Mouse (Mus musculus) heart, postnatal 10 days (tissue): ENCODE measurements at regions not wholly inside any gene's neighbourhood (a gene's known extent, or its start where the extent isn't known, plus 50 kb on each side); places are given as distances from the start of the nearest gene placed in this dataset.
A peak's percentile ranks its signal among the peaks of the same experiment; 100 is the strongest.

Experiments
- DNase-seq, 2 experiments: peaks; one replicate each; pipeline ENCODE4 v3.0.0; 2021
- intact Hi-C: fragments of 180-260 bp; cut with DNase I; formaldehyde crosslinking; loops from one replicate; pipeline ENCODE4 v1.15.1; 2025

GRCm38 (mm10) chr5:47693478-47693877 lies 289.5 kb upstream of the Slit2 start:
- DNase-seq: no peak
- intact Hi-C loops: no loop called here

GRCm38 (mm10) chr5:47693921-47694320 lies 289.0 kb upstream of the Slit2 start:
- intact Hi-C loops: no loop called here
- no peak for DNase-seq

- DNase-seq: no peak
- intact Hi-C loops: no loop called here
Observed at GRCm38 (mm10) chr5:47694630-47695029, 288.3 kb upstream of the Slit2 start.

DNA sequence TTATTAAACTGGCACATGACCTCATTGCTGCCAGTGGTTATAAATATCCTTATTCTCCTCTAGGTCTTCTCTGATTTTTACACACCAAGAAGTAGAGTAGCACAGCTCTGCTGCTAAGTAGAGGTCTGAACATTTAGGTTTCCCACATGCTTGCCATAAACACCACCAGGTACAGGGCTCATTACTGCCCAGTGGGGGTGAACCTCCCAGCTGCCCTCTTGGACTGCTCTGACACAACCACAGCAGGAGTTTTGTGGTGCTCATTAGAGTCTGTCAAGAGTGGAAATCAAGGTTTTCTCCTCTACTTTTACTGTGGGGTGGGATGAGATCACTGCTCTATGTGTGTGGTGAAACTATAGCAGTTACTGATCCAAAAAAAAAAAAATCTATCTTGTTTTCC lies 271.4 kb upstream of the Slit2 start:
- intact Hi-C loops: no loop called here
- no peak for DNase-seq

DNA sequence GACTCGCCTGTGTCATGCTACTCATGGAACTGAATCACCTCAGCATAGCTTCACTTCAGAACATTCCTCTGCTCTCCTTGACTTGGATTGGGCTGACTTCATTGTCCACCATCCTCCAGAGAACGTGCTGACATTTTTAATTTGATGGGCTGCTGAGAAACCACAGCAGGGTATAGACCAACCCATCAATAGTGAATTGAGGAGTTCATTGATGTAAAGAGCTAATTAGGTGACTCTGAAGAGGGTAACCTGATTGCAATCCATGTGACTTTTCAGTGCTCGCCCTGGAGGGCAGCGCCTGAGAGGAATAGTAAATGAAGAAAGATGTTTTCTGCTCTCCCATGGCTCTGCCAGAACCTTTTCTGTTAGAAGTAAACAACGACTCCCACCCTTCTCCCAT lies 268.6 kb upstream of the Slit2 start:
- intact Hi-C loops: no loop called here

GRCm38 (mm10) chr5:47724911-47725310 lies 258.0 kb upstream of the Slit2 start:
- DNase-seq: no peak
- intact Hi-C loops: no loop called here

More for the DNA sequence above, 268.6 kb upstream of the Slit2 start:
- DNase-seq: no peak

DNA sequence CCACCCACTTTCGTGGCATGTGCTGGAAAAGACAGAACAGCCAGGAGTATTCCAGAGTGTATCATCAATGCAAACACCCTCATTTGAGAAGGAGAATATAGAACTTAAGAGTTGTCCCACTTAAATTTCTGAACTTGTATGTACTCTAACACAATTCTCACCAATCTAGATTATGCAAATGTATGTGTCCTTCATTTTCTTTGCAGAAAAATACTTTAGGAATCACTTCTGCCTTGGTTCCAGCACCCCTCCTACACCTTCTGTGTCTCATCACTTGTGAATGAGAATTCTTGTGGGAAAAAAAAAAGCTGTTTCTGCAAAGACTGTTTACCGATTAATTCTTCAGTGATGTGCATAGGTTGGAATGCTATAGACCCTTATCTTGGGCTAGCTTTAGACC lies 240.2 kb upstream of the Slit2 start:
- no peak for DNase-seq
- intact Hi-C loops: no loop called here

GRCm38 (mm10) chr5:47745177-47745576 lies 237.8 kb upstream of the Slit2 start:
- DNase-seq: no peak
- intact Hi-C loops: no loop called here

GRCm38 (mm10) chr5:47751907-47752306 lies 231.0 kb upstream of the Slit2 start:
- intact Hi-C loops: no loop called here
- DNase-seq: no peak

GRCm38 (mm10) chr5:47772642-47773353 lies 210.1 kb upstream of the Slit2 start:
- no peak for DNase-seq

DNA sequence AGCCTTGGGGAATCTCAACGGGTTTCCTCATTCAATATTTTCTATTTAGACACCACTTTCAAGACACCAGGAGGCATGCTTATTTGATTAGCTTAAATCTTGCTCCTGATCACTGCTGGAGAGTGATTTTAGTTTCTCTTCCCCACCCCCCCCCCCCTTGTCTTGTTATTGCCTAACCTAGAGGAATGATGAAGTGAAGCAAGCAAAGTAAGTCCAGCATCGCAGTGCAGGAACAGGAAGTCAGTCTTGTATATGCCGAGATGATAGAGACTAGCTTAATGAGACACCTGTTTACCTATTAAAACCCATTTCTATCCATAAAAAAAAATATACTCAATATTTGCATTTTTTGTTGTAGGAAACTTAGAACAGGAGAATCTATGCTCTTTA lies 209.6 kb upstream of the Slit2 start:
- intact Hi-C loops: no loop called here

More at GRCm38 (mm10) chr5:47772642-47773353, 210.1 kb upstream of the Slit2 start:
- intact Hi-C loops: no loop called here

GRCm38 (mm10) chr5:47780861-47781260 lies 202.1 kb upstream of the Slit2 start:
- no peak for DNase-seq
- intact Hi-C loops: no loop called here

More for the DNA sequence above, 209.6 kb upstream of the Slit2 start:
- no peak for DNase-seq

DNA sequence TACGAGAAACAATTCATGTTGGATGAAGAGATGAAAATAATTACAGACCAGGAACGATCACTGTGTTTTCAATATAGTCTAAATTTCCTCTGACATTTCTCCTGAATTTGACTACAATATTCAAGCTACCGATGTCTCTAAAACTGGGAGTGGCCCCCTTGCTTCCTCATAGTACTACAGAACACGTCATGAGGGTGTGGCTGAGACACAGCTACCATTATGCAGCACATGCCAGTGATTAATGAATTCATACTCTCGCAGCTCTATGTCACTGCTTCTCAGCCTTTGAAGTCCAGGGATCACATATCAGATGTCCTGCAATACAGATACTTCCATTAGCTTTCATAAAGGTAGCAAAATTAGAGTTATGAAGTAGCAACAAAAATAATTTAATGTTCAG lies 201.3 kb upstream of the Slit2 start:
- intact Hi-C loops: no loop called here
- DNase-seq: no peak

DNA sequence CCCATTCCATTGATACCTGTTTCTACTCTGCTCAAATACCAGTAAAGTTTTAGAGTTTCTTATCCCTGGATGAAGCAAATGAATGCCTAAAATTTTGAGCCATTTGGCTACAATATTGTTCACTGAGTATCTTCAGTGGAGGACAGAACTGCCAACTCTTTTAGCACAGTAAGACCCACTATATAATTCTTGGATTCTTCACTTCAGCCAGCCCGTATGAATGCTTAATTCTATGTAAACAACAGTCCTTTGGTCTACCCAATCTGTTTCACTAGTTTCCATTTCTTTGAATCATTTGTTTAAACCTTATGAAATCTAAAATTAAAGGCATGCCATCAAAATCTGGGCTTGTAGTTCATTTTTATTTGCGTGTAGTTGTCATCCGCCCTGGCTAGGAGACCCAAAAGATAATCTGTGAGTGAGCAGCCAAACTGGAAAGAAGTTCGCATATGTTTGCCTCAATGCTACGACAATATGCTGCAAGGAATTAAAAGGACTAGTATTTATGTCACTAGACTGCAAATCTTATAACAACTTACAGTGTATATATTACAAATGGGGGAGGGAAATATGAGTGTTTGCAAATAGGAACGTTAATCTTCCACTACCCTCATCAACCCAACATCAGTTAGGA lies 188.2 kb upstream of the Slit2 start:
- intact Hi-C loops: no loop called here
- peak in 1 of 2 experiments; percentile 6 for DNase-seq

GRCm38 (mm10) chr5:47795273-47795672 lies 187.7 kb upstream of the Slit2 start:
- peak; percentile 6 to 18 for DNase-seq
- intact Hi-C loops: no loop called here

- no peak for DNase-seq
- intact Hi-C loops: no loop called here
Observed at GRCm38 (mm10) chr5:47820936-47821335, 162.0 kb upstream of the Slit2 start.

DNA sequence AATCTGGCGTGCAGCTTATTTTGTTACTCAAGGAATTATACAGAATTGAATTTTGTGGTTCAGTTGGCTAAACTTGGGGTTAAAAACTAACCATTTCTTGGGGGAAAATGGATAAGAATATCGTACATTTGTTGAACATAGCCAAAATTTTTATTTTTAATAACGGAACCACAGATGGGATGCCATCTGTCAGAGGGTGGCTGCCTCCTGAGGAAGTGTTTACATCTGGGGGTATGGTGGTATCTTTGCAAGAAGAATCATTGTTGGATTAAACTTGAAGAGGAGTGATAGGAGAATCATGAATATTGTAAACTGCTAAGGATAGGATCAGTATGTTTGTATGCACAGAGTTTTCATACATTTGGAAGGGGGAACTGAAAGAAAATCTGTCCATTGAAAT lies 144.9 kb upstream of the Slit2 start:
- intact Hi-C loops: no loop called here
- DNase-seq: no peak

GRCm38 (mm10) chr5:47869701-47870100 lies 113.2 kb upstream of the Slit2 start:
- intact Hi-C loops: no loop called here
- no peak for DNase-seq
